Mouse (Mus musculus): Measurements from ENCODE around the gene Bbs7.

- peak; percentile 23; the same call in 1 of the 2 replicates for TF ChIP-seq CTCF (IDR thresholded peaks at IDR 0.05; ENCODE audit: extremely low read depth, insufficient read length, insufficient replicate concordance, low read depth, low read length)
- no peak for TF ChIP-seq POLR2A (IDR thresholded peaks at IDR 0.05; ENCODE audit: low read depth, low read length)
Measured at GRCm38 (mm10) chr3:36640787-36641186, 27.5 kb upstream of the Bbs7 start.
